Mouse (Mus musculus) bone marrow macrophage, adult 2 months (primary cell): ENCODE data around the gene Gm20683.

ENCODE experiments used
- CTCF ChIP-seq: IDR thresholded peaks from 2 replicates; pipeline ENCODE4 v1.5.1; 2012; ENCODE audit warnings: low read depth, mild to moderate bottlenecking, low read length, moderate library complexity
- POLR2A ChIP-seq: IDR thresholded peaks from 2 replicates; pipeline ENCODE4 v1.6.1; 2012; ENCODE audit warnings: mild to moderate bottlenecking, low read depth, low read length, borderline replicate concordance

DNA sequence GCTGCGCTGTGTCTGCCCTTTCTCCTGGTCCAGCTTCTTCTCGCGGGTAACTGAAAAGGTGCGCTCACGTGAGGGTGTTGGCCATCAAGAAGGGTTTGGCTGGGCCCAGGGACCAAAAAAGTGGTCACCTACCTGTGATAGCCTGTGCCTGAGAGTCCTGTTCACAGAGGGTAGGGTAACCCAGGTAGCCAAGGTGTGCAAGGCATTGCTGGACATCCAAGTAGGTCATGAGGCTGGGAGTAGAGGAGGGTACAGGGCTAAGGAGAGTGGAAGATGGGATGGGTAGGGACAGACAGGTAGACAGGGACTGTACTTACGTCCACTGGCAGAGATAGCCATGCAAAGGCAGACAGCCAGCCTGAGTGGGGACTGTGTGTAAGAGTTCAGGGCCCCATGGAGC, 1.0 kb downstream of the Gm20683 start:
- TF ChIP-seq POLR2A (no peak), CTCF (no peak)
